Mouse (Mus musculus): ENCODE measurements at regions not wholly inside any gene's neighbourhood (a gene's known extent, or its start where the extent isn't known, plus 50 kb on each side); places are given as distances from the start of the nearest gene placed in this dataset.

GRCm38 (mm10) chr8:100393327-100393726 is 977.1 kb upstream of the Cdh8 start:
- DNase-seq (ENCODE audit: low read depth, low spot score): no peak

- DNase-seq (ENCODE audit: low read depth, low spot score): no peak
Measured at GRCm38 (mm10) chr8:100367663-100368062, 951.4 kb upstream of the Cdh8 start.

GRCm38 (mm10) chr8:100362772-100363171 is 946.5 kb upstream of the Cdh8 start:
- DNase-seq (ENCODE audit: low read depth, low spot score): no peak

- peak; percentile 60 for DNase-seq (ENCODE audit: low read depth, low spot score)
Measured at GRCm38 (mm10) chr8:100360541-100360940, 944.3 kb upstream of the Cdh8 start.

- no peak for DNase-seq (ENCODE audit: low read depth, low spot score)
Measured at GRCm38 (mm10) chr8:100334528-100334927, 918.3 kb upstream of the Cdh8 start.

- DNase-seq (ENCODE audit: low read depth, low spot score): no peak
Measured at GRCm38 (mm10) chr8:100325616-100326015, 909.3 kb upstream of the Cdh8 start.

GRCm38 (mm10) chr8:100323471-100323870 is 907.2 kb upstream of the Cdh8 start:
- DNase-seq (ENCODE audit: low read depth, low spot score): no peak

- DNase-seq (ENCODE audit: low read depth, low spot score): no peak
Measured at GRCm38 (mm10) chr8:100298191-100298590, 881.9 kb upstream of the Cdh8 start.

GRCm38 (mm10) chr8:100292588-100292987 is 876.3 kb upstream of the Cdh8 start:
- no peak for DNase-seq (ENCODE audit: low read depth, low spot score)

- no peak for DNase-seq (ENCODE audit: low read depth, low spot score)
Measured at GRCm38 (mm10) chr8:100291981-100292380, 875.7 kb upstream of the Cdh8 start.

Data from ZHBTc4 (cell line).